Mouse (Mus musculus) megakaryocyte, embryonic 14.5 days (primary cell): ENCODE measurements around the gene Ms4a4b. TPM values are rescaled to one million over a fixed set of nuclear protein-coding genes. Genes with fewer than 3 reads are reported as not detected.

ENCODE experiments used
- H3K27me3 ChIP-seq: replicated peaks from 2 replicates; pipeline ENCODE3; 2012; ENCODE audit warnings: inconsistent platforms
- H3K36me3 ChIP-seq: replicated peaks from 2 replicates; pipeline ENCODE3; 2012; ENCODE audit warnings: low read length, inconsistent platforms, mixed read lengths
- H3K4me1 ChIP-seq: 2 replicates; pipeline ENCODE4 v1.6.1; 2012; ENCODE audit warnings: inconsistent platforms
- H3K4me3 ChIP-seq: replicated peaks from 2 replicates; pipeline ENCODE3; 2012; ENCODE audit warnings: moderate library complexity, mild to moderate bottlenecking, inconsistent platforms
- H3K9me3 ChIP-seq: 2 replicates; pipeline ENCODE4 v1.6.1; 2012; ENCODE audit warnings: inconsistent platforms
- FLI1 ChIP-seq: IDR thresholded peaks from 2 replicates; pipeline ENCODE4 v1.6.1; 2012; ENCODE audit warnings: low read length, inconsistent platforms, mixed read lengths
- GATA1 ChIP-seq: IDR thresholded peaks from 3 replicates; pipeline ENCODE4 v1.6.1; 2012; ENCODE audit warnings: mixed read lengths, low read length, inconsistent platforms, borderline replicate concordance
- polyA plus RNA-seq: library from polyadenylated mRNA; stranded (reverse); fragments of >175 nt; gene quantifications from 2 replicates; pipeline ENCODE4 v1.2.3, GENCODE M21; 2012; ENCODE audit warnings: low replicate concordance; ENCODE audit not compliant: insufficient read depth

Gene Ms4a4b
- polyA plus RNA-seq, 1 experiment, result 0.38 TPM

GRCm38 (mm10) chr19:11501326-11501725, 58.0 kb downstream of the Ms4a4b start:
- Histone ChIP-seq H3K36me3 (no peaks in the 10 kb centered on the region), H3K4me1 (no peaks in the 10 kb centered on the region), H3K4me3 (no peak overlapping the region), H3K9me3 (no peaks in the 10 kb centered on the region), H3K27me3 (no peaks in the 10 kb centered on the region)
- no peak for TF ChIP-seq FLI1
- no peak for TF ChIP-seq GATA1

DNA sequence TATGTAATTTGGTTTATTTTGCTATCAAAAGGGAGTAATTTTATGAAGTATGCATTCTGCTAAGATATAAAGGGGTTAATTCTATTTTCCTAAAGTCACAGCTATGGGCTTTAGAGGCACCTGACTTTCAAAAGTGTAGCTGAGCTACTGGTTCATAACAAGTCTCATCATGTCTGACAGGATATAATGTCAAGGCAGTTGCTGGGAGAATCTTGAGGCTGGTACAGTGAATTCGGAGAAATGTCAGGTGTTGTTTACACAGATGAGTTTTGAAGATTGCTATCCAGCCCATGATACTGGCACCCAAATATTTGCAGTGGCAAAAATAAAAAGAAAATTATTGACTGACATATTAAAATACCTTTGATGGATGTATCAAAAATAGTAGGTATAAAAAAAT, 61.5 kb downstream of the Ms4a4b start:
- Histone ChIP-seq H3K4me3 (no peak overlapping the region), H3K27me3 (no peaks in the 10 kb centered on the region), H3K9me3 (no peaks in the 10 kb centered on the region), H3K4me1 (no peaks in the 10 kb centered on the region), H3K36me3 (no peaks in the 10 kb centered on the region)
- TF ChIP-seq FLI1 (no peak), GATA1 (no peak)

DNA sequence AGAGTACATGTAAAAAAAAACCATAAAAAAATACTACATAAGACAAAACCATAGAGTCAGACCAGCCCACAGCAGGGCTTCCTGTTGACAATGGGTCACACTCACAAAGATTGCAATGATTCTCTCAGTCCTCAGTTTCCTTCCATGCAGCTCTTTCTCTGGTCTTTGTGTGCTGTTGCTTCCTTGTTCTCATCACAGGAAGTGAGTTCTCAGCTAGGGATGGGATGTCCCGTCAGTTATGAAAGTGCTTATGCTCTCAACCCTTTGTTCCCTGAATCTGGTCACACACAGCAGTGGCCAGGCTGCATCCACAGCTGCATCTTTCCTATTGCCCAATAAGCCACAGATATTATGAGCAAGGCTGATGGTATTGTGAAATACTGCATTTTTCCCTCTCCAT, 70.1 kb downstream of the Ms4a4b start:
- TF ChIP-seq GATA1 (no peak), FLI1 (no peak)
- Histone ChIP-seq H3K36me3 (no peaks in the 10 kb centered on the region), H3K9me3 (no peaks in the 10 kb centered on the region)

DNA sequence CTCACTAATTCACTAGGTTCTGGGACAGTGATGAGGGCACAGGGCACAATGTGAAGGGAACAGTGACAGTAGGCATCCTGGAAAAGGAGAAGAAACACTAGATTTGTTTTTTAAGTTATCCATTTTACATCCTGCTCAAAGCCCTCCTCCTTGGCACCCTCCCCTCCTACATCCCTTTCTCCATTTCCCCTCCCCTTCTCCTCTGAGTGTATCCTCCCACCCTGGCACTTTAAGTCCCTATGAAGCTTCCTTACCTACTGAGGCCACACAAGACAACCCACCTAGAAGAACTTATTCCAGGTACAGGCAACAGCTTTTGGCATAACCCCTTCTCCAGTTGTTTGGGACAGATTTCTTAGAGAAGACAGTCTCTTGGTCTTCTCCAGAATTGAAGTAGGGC, 72.9 kb downstream of the Ms4a4b start, which contains the start of gene Ms4a6b:
Gene Ms4a6b, plus strand, starts transcription at position 267 of the 400 bp plus-strand sequence.
- Histone ChIP-seq H3K4me3 (no peak within 1 kb of the TSS), H3K9me3 (no peaks in the 10 kb centered on the region), H3K4me1 (no peaks in the 10 kb centered on the region), H3K36me3 (no peaks in the 10 kb centered on the region), H3K27me3 (no peaks in the 10 kb centered on the region)
- TF ChIP-seq FLI1 (no peak), GATA1 (no peak)

More for the DNA sequence above, 70.1 kb downstream of the Ms4a4b start:
- Histone ChIP-seq H3K27me3 (no peaks in the 10 kb centered on the region), H3K4me1 (no peaks in the 10 kb centered on the region), H3K4me3 (no peak overlapping the region)

Other genes with a start within 250 kb of the Ms4a4b start
- not detected in 2 replicates for gene Ms4a13, start 246.8 kb upstream of the Ms4a4b start, polyA plus RNA-seq
- gene Ms4a12, start 211.1 kb upstream of the Ms4a4b start, polyA plus RNA-seq, result not detected in 2 replicates
- gene Ms4a1, start 177.3 kb upstream of the Ms4a4b start, polyA plus RNA-seq, result not detected in 2 replicates
- gene Ms4a5, start 159.7 kb upstream of the Ms4a4b start, polyA plus RNA-seq, result not detected in 2 replicates
- gene Ms4a14, start 129.1 kb upstream of the Ms4a4b start, polyA plus RNA-seq, result 0.16 TPM in 1 of 2 replicates, not detected in the other
- 0.45 and 34.8 TPM in 2 replicates for gene Ms4a7, start 107.4 kb upstream of the Ms4a4b start, polyA plus RNA-seq
- gene Ms4a4a, start 68.0 kb upstream of the Ms4a4b start, polyA plus RNA-seq, result 1.2 TPM in 1 of 2 replicates, not detected in the other
- 1.8 TPM in 1 of 2 replicates, not detected in the other for gene Ms4a4c, start 38.8 kb upstream of the Ms4a4b start, polyA plus RNA-seq
- gene Ms4a6c, start 25.8 kb downstream of the Ms4a4b start, polyA plus RNA-seq, result 4.0 TPM in 1 of 2 replicates, not detected in the other
- gene Gm8369, start 42.4 kb downstream of the Ms4a4b start, polyA plus RNA-seq, result 0.17 TPM in 1 of 2 replicates, not detected in the other
- 0.72 TPM in 1 of 2 replicates, not detected in the other for gene Ms4a6b, start 73.0 kb downstream of the Ms4a4b start, polyA plus RNA-seq
- gene Ms4a4d, start 93.2 kb downstream of the Ms4a4b start, polyA plus RNA-seq, result not detected in 2 replicates
- 2.4 TPM in 1 of 2 replicates, not detected in the other for gene Ms4a6d, start 161.3 kb downstream of the Ms4a4b start, polyA plus RNA-seq
- gene Ms4a2, start 180.2 kb downstream of the Ms4a4b start, polyA plus RNA-seq, result 0.35 TPM in 1 of 2 replicates, not detected in the other
- gene Ms4a3, start 197.3 kb downstream of the Ms4a4b start, polyA plus RNA-seq, result 0.74 and 1.9 TPM in 2 replicates
- not detected in 2 replicates for gene Oosp2, start 217.0 kb downstream of the Ms4a4b start, polyA plus RNA-seq
- gene Oosp1, start 247.6 kb downstream of the Ms4a4b start, polyA plus RNA-seq, result not detected in 2 replicates